Mouse (Mus musculus): ENCODE measurements at regions not wholly inside any gene's neighbourhood (a gene's known extent, or its start where the extent isn't known, plus 50 kb on each side); places are given as distances from the start of the nearest gene placed in this dataset.

- no peak for DNase-seq
These were observed 1187.0 kb upstream of the Map3k7 start for GRCm38 (mm10) chr4:30776816-30777442.

- DNase-seq = no peak
These were observed 1182.2 kb upstream of the Map3k7 start for GRCm38 (mm10) chr4:30781649-30782048.

- DNase-seq = no peak
These were observed 1173.8 kb upstream of the Map3k7 start for GRCm38 (mm10) chr4:30789976-30790657.

- DNase-seq = no peak
These were observed 1154.1 kb upstream of the Map3k7 start for GRCm38 (mm10) chr4:30809798-30810197.

- DNase-seq = no peak
These were observed 1108.4 kb upstream of the Map3k7 start for GRCm38 (mm10) chr4:30855361-30856056.

- no peak for DNase-seq
These were observed 1058.9 kb upstream of the Map3k7 start for GRCm38 (mm10) chr4:30904966-30905365.

- DNase-seq = no peak
These were observed 1041.0 kb upstream of the Map3k7 start for GRCm38 (mm10) chr4:30922944-30923343.

GRCm38 (mm10) chr4:30932358-30932757 is 1031.5 kb upstream of the Map3k7 start:
- DNase-seq = no peak

- DNase-seq = no peak
These were observed 1030.6 kb upstream of the Map3k7 start for GRCm38 (mm10) chr4:30933030-30933987.

GRCm38 (mm10) chr4:30983611-30984010 is 980.3 kb upstream of the Map3k7 start:
- DNase-seq = no peak

GRCm38 (mm10) chr4:31012006-31012405 is 951.9 kb upstream of the Map3k7 start:
- DNase-seq = no peak

- no peak for DNase-seq
These were observed 911.7 kb upstream of the Map3k7 start for GRCm38 (mm10) chr4:31052077-31052677.

GRCm38 (mm10) chr4:31076236-31076635 is 887.7 kb upstream of the Map3k7 start:
- DNase-seq = no peak

GRCm38 (mm10) chr4:31121586-31121985 is 842.3 kb upstream of the Map3k7 start:
- DNase-seq = no peak

- DNase-seq = no peak
These were observed 820.7 kb upstream of the Map3k7 start for GRCm38 (mm10) chr4:31143166-31143565.

- DNase-seq = no peak
These were observed 796.5 kb upstream of the Map3k7 start for GRCm38 (mm10) chr4:31167431-31167830.

- no peak for DNase-seq
These were observed 795.5 kb upstream of the Map3k7 start for GRCm38 (mm10) chr4:31168357-31168756.

GRCm38 (mm10) chr4:31171190-31171589 is 792.7 kb upstream of the Map3k7 start:
- DNase-seq = no peak

GRCm38 (mm10) chr4:31197852-31198251 is 766.0 kb upstream of the Map3k7 start:
- no peak for DNase-seq

- no peak for DNase-seq
These were observed 760.6 kb upstream of the Map3k7 start for GRCm38 (mm10) chr4:31203286-31203685.

GRCm38 (mm10) chr4:31205332-31205970 is 758.4 kb upstream of the Map3k7 start:
- no peak for DNase-seq

- DNase-seq = no peak
These were observed 738.2 kb upstream of the Map3k7 start for GRCm38 (mm10) chr4:31225741-31226140.
